Mouse (Mus musculus) right cerebral cortex, postnatal 25 days (tissue): ENCODE data around the gene Rsad2.
"Not testable (repeated sequence)": the region's sequence is repeated elsewhere in the genome, so short reads cannot be mapped to it uniquely, and the experiment has no call there.

ENCODE experiments used
- DNase-seq: peaks from one replicate; pipeline ENCODE4 v3.0.0; 2022

Rsad2 gene

GRCm38 (mm10) chr12:26446377-26447045, 9.7 kb downstream of the Rsad2 start:
- no peak for DNase-seq

GRCm38 (mm10) chr12:26444511-26444910, 11.7 kb downstream of the Rsad2 start:
- no peak for DNase-seq

- peak; percentile 65 for DNase-seq
Measured at GRCm38 (mm10) chr12:26444054-26444453, 12.2 kb downstream of the Rsad2 start.

GRCm38 (mm10) chr12:26439366-26439765, 16.9 kb downstream of the Rsad2 start:
- no peak for DNase-seq

GRCm38 (mm10) chr12:26437950-26438349, 18.3 kb downstream of the Rsad2 start:
- DNase-seq = no peak

GRCm38 (mm10) chr12:26436334-26436733, 19.9 kb downstream of the Rsad2 start:
- no peak for DNase-seq

- DNase-seq = not testable (repeated sequence)
Measured at GRCm38 (mm10) chr12:26428771-26429170, 27.5 kb downstream of the Rsad2 start.

GRCm38 (mm10) chr12:26424841-26425240, 31.4 kb downstream of the Rsad2 start:
- DNase-seq = no peak

- no peak for DNase-seq
Measured at GRCm38 (mm10) chr12:26418322-26418721, 37.9 kb downstream of the Rsad2 start.

GRCm38 (mm10) chr12:26416636-26417295, 39.5 kb downstream of the Rsad2 start:
- DNase-seq = no peak

- DNase-seq = peak; percentile 90
Measured at GRCm38 (mm10) chr12:26415104-26415771, 41.0 kb downstream of the Rsad2 start, which contains the start of gene Rnf144a. Gene Rnf144a, minus strand, starts transcription at chr12:26415254.

GRCm38 (mm10) chr12:26414451-26415103, 41.7 kb downstream of the Rsad2 start:
- peak; percentile 49 for DNase-seq

GRCm38 (mm10) chr12:26413961-26414411, 42.3 kb downstream of the Rsad2 start:
- DNase-seq = no peak

- DNase-seq = no peak
Measured at GRCm38 (mm10) chr12:26412802-26413201, 43.5 kb downstream of the Rsad2 start.

- no peak for DNase-seq
Measured at GRCm38 (mm10) chr12:26411841-26412450, 44.3 kb downstream of the Rsad2 start.

GRCm38 (mm10) chr12:26410443-26410842, 45.8 kb downstream of the Rsad2 start:
- DNase-seq = no peak

- no peak for DNase-seq
Measured at GRCm38 (mm10) chr12:26408707-26409106, 47.5 kb downstream of the Rsad2 start.

- DNase-seq = peak; percentile 58
Measured at GRCm38 (mm10) chr12:26404781-26405702, 51.2 kb downstream of the Rsad2 start.

GRCm38 (mm10) chr12:26403372-26404125, 52.7 kb downstream of the Rsad2 start:
- DNase-seq = no peak

GRCm38 (mm10) chr12:26401696-26402470, 54.4 kb downstream of the Rsad2 start:
- no peak for DNase-seq
